Mouse (Mus musculus): ENCODE results near the gene Hnrnpc. TPM values are rescaled to one million over a fixed set of nuclear protein-coding genes. Genes with fewer than 3 reads are reported as not detected.
"Not testable (repeated sequence)": the region's sequence is repeated elsewhere in the genome, so short reads cannot be mapped to it uniquely, and the experiment has no call there.

Gene Hnrnpc
- polyA plus RNA-seq, 1 experiment from 2014 or later, result 170 TPM

- Histone ChIP-seq H3K4me1 (ENCODE audit: insufficient read depth, low read depth, low read length) (no peaks in the 10 kb centered on the region), H3K9me3 (ENCODE audit: low read length) (no peaks in the 10 kb centered on the region), H3K4me2 (replicated peaks; ENCODE audit: low read depth, low read length) (no peak overlapping the region), H3K9ac (replicated peaks; ENCODE audit: low read depth) (no peak overlapping the region), H3K27ac (ENCODE audit: low read length) (no peak overlapping the region), H3K27me3 (replicated peaks; ENCODE audit: insufficient read depth, low read length) (no peaks in the 10 kb centered on the region), H3K4me3 (ENCODE audit: low read depth, low read length) (no peak overlapping the region), H3K36me3 (ENCODE audit: insufficient read depth, low read length) (no peaks in the 10 kb centered on the region)
- DNase-seq (ENCODE audit: low spot score) (no peak), ATAC-seq (no peak)
- TF ChIP-seq EP300 (IDR thresholded peaks at IDR 0.05), result no peak
- TF ChIP-seq CTCF (IDR thresholded peaks at IDR 0.05), result no peak
- 67% methylated on average over 9 of the region's 9 CpGs for WGBS
These were observed 57.8 kb downstream of the Hnrnpc start for GRCm38 (mm10) chr14:52045966-52046565.

- peak; percentile 46 for DNase-seq (ENCODE audit: low spot score)
- H3K27ac ChIP-seq (ENCODE audit: low read length), result no peak overlapping the region
- WGBS, result 4% methylated on average over 8 of the region's 8 CpGs
- H3K9me3 ChIP-seq (ENCODE audit: low read length), result no peaks in the 10 kb centered on the region
- H3K9ac ChIP-seq (replicated peaks; ENCODE audit: low read depth), result no peak overlapping the region
- H3K27me3 ChIP-seq (replicated peaks; ENCODE audit: insufficient read depth, low read length), result no peaks in the 10 kb centered on the region
- no peaks in the 10 kb centered on the region for H3K4me1 ChIP-seq (ENCODE audit: insufficient read depth, low read depth, low read length)
- TF ChIP-seq EP300 (IDR thresholded peaks at IDR 0.05) (no peak), CTCF (IDR thresholded peaks at IDR 0.05) (peak; percentile 70)
- peak; percentile 71 for ATAC-seq
- no peak overlapping the region; the same call in 1 of the 2 replicates for H3K4me2 ChIP-seq (replicated peaks; ENCODE audit: low read depth, low read length)
- no peak overlapping the region for H3K4me3 ChIP-seq (ENCODE audit: low read depth, low read length)
- H3K36me3 ChIP-seq (ENCODE audit: insufficient read depth, low read length), result no peaks in the 10 kb centered on the region
These were observed 58.7 kb downstream of the Hnrnpc start for GRCm38 (mm10) chr14:52044901-52045678.

GRCm38 (mm10) chr14:52043446-52043845, 60.4 kb downstream of the Hnrnpc start:
- Histone ChIP-seq H3K9me3 (ENCODE audit: low read length) (no peaks in the 10 kb centered on the region), H3K36me3 (ENCODE audit: insufficient read depth, low read length) (no peaks in the 10 kb centered on the region), H3K4me3 (ENCODE audit: low read depth, low read length) (no peak overlapping the region), H3K27me3 (replicated peaks; ENCODE audit: insufficient read depth, low read length) (no peaks in the 10 kb centered on the region), H3K27ac (ENCODE audit: low read length) (no peak overlapping the region), H3K9ac (replicated peaks; ENCODE audit: low read depth) (no peak overlapping the region), H3K4me1 (ENCODE audit: insufficient read depth, low read depth, low read length) (no peaks in the 10 kb centered on the region), H3K4me2 (replicated peaks; ENCODE audit: low read depth, low read length) (no peak overlapping the region)
- ATAC-seq, result no peak
- no peak for DNase-seq (ENCODE audit: low spot score)
- TF ChIP-seq EP300 (IDR thresholded peaks at IDR 0.05) (no peak), CTCF (IDR thresholded peaks at IDR 0.05) (no peak)
- WGBS, result 54% methylated on average over 6 of the region's 6 CpGs

- not testable (repeated sequence) for H3K9me3 ChIP-seq (ENCODE audit: low read length); H3K27ac ChIP-seq (ENCODE audit: low read length); H3K9ac ChIP-seq (replicated peaks; ENCODE audit: low read depth); H3K4me1 ChIP-seq (ENCODE audit: insufficient read depth, low read depth, low read length); H3K36me3 ChIP-seq (ENCODE audit: insufficient read depth, low read length); H3K4me2 ChIP-seq (replicated peaks; ENCODE audit: low read depth, low read length); H3K4me3 ChIP-seq (ENCODE audit: low read depth, low read length); ATAC-seq; H3K27me3 ChIP-seq (replicated peaks; ENCODE audit: insufficient read depth, low read length); DNase-seq (ENCODE audit: low spot score)
- 50% methylated on average over 3 of the region's 3 CpGs for WGBS
These were observed 61.5 kb downstream of the Hnrnpc start, which contains the start of gene Olfr221 for GRCm38 (mm10) chr14:52042359-52042758. TSS of gene Olfr221 (minus strand) at chr14:52042459.

DNA sequence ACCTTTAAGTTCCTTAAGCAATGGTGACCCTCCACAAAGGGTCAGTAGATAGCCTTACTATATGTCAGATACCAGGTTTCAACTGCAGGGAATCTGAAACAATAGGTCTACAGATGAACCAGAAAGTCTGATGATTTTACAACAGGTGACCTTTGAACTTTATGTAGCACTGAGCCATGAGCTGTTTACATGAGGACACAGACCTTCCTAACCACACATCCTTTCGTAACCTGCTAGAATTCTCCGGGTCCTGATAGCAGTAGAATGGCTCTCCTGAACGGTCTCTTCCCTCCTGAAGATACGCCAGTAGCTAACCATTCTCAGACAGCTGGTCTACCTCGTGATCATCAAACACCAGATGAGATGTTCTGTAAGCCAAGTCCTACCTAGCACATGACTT, 64.5 kb downstream of the Hnrnpc start:
- WGBS, result 75% methylated on average over 5 of the region's 5 CpGs
- ATAC-seq (no peak), DNase-seq (ENCODE audit: low spot score) (no peak)
- Histone ChIP-seq H3K36me3 (ENCODE audit: insufficient read depth, low read length) (no peaks in the 10 kb centered on the region), H3K27ac (ENCODE audit: low read length) (no peak overlapping the region), H3K4me3 (ENCODE audit: low read depth, low read length) (no peak overlapping the region), H3K4me2 (replicated peaks; ENCODE audit: low read depth, low read length) (no peak overlapping the region), H3K9ac (replicated peaks; ENCODE audit: low read depth) (no peak overlapping the region), H3K9me3 (ENCODE audit: low read length) (no peaks in the 10 kb centered on the region), H3K27me3 (replicated peaks; ENCODE audit: insufficient read depth, low read length) (no peaks in the 10 kb centered on the region), H3K4me1 (ENCODE audit: insufficient read depth, low read depth, low read length) (no peaks in the 10 kb centered on the region)
- TF ChIP-seq CTCF (IDR thresholded peaks at IDR 0.05) (no peak), EP300 (IDR thresholded peaks at IDR 0.05) (no peak)

- no peaks in the 10 kb centered on the region for H3K9me3 ChIP-seq (ENCODE audit: low read length)
- TF ChIP-seq EP300 (IDR thresholded peaks at IDR 0.05) (0 out of 2 replicates have a peak, but pooled peaks have one; percentile 7), CTCF (IDR thresholded peaks at IDR 0.05) (no peak)
- no peak overlapping the region for H3K4me2 ChIP-seq (replicated peaks; ENCODE audit: low read depth, low read length)
- no peak overlapping the region for H3K9ac ChIP-seq (replicated peaks; ENCODE audit: low read depth)
- H3K4me1 ChIP-seq (ENCODE audit: insufficient read depth, low read depth, low read length), result no peaks in the 10 kb centered on the region
- no peak for DNase-seq (ENCODE audit: low spot score)
- no peaks in the 10 kb centered on the region for H3K36me3 ChIP-seq (ENCODE audit: insufficient read depth, low read length)
- WGBS, result 55% methylated on average over 6 of the region's 6 CpGs
- peak; percentile 30 for ATAC-seq
- no peaks in the 10 kb centered on the region for H3K27me3 ChIP-seq (replicated peaks; ENCODE audit: insufficient read depth, low read length)
- H3K27ac ChIP-seq (ENCODE audit: low read length), result no peak overlapping the region
- no peak overlapping the region for H3K4me3 ChIP-seq (ENCODE audit: low read depth, low read length)
These were observed 67.9 kb downstream of the Hnrnpc start for GRCm38 (mm10) chr14:52035926-52036325.

All from lung, postnatal 0 days (tissue).